Mouse (Mus musculus): ENCODE data around the gene Cul7. TPM values are rescaled to one million over a fixed set of nuclear protein-coding genes. Genes with fewer than 3 reads are reported as not detected.

Gene Cul7
- polyA plus RNA-seq (2012; ENCODE audit: low replicate concordance) = 3.1 and 12.3 TPM in 2 replicates

DNA sequence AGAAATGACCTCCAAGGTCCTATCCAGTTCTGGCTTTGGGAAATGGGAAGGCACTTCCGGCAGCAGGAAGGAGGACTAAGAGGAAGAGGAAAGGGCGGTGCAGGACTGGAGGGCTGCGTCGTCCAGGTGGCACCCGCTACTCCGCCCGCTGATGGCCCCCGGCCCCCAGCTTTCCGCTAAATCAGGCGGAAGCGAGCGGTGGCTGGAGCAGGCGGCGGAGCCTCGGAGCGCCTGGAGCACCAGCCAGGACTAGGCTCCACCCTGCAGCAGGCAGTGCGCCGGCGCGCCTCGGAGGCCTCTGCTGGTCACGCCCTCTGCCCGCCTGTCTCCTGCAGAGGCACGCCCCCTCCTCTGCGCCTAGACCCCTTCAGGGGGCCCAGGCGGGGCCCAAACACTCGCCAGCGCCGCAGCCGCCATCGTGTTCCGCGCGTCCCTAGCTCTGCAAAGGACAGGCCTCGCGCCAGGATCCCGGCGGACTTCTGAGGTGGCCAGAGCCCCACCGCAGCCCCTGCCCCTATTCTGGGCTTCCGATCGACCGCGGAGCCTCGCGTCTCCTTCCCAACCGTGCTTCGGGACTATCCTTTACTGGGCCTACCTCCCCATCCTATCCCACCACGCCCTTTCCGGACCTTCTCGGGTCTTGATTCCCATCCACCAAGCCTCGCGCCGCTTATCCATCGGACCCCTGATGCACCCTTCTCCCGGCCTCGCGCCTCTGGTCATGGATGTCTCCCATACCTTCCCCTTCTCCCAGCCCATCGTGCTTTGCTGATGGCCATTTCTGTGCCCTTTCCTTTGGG is at the start of gene Cul7:
TSS of gene Cul7 (plus strand) at position 106 of the 800 bp plus-strand sequence.

DNA sequence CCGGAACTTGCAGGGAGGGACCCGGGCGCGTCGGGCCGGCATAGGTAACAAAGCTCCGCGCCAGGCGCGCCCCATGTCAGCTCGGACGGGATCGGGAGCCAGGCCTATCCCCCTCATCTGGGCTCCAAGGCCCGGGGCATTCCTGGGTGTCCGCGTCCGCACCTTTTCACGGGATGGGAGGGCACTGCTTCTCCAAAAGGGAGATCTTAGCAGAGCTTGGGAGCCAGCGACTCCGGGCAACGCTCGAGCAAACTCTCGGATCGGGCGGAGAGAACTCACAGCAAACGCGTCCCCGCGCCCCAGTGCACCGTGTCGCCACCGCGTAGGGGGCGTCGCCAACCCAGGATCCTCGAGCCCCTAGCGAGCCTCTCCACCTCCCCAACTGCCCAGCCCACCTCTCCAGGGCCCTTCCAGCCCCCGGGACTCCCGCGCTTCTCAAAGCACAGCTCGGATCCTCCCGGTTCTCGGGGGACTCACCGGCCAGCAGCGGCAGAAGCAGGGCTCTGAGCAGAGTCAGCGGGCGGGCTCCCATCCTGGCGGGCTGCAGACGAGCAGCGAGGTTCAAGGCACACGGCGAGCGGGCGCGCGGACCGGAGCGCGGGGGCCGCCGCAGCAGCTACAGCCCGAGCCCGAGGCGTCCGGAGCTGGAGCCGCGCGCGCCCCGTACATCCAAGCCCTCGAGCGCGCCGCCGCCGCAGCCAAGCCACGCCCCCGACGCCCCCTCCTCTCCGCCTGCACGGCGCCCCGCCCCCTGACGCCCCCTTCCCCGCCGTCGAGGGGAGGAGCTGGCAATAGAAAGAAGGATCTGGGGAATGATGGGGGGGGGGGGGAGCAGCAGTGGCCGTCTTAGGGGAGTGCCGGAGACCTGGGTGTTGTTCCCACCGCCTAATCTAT is 21.1 kb upstream of the Cul7 start, which contains the start of gene Ptk7:
TSS of gene Ptk7 (minus strand) at position 714 of the 894 bp plus-strand sequence.

DNA sequence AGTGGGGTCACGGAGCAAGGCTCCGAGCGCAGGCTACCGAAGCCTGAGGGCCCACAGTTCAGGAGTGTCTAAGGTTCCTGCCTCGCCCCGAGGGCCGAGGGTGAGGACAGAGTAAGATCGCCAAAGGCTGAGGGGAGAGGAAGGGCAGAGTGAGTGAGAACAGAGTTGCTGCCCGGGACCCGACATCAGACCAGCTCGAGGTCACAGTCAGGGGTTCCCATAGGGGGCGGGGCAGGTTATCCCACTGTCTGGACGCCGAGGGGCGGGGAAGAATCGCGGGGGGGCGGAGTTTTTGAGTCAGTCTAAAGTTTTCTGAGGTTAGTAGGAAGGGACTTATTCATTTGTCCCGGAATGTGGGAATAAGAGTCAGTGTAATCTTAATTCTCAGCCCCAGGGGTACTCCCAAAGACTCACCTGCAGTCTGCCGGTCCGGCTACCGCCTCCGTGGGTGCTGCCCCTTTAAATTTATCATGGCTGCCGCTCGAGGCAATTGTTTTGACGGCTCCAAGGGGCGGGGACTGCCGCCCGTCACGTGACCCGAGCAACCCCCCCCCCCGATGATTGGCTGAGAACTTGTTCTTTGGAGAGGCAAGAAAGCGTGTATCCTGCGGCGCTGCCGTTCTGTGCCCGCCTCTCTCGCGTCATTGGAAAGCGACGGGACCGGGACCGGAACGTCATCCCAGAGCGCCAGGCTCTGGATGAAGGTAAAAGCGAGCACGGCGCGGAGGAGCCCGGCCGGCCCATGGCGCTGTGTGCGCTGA is 4.4 kb upstream of the Cul7 start, which contains the start of the genes Klc4 and Mrpl2:
TSS of gene Klc4 (minus strand) at position 462 of the 761 bp plus-strand sequence.
TSS of gene Mrpl2 (plus strand) at position 669 of the 761 bp plus-strand sequence.

DNA sequence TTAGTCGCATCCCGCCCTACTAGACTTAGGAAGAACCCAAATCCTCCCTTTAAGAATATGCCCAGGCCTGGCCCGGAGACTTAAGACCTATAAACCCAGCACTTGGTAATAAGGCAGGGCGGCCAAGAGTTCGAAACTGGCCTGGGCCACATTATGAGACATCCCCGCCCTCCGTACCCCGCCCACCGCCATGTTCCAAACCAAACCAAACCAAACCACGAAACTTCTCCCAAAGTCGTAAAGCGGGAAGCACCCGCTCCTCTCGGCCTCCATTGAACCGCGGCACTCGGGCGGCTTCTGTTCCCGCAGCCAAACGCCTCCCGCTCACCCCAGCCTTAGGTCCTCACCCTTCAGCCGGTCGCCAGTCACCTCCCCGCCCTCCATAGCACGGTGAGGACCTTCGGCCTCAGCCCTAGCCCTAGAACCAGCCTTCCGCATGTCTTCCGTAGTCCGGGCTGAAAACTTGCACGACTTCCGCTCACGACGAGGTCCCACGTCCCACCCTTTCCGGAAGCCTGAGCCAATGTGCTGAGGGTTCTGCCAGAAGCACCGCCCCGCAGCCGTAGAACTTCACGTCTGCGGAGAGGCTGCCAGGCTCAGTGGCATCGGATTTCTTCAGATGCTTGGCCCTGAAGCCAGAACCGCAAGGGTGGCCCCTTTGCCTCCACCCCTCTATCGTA is 23.9 kb downstream of the Cul7 start, which contains the start of gene Rrp36:
TSS of gene Rrp36 (minus strand) at position 503 of the 680 bp plus-strand sequence.

DNA sequence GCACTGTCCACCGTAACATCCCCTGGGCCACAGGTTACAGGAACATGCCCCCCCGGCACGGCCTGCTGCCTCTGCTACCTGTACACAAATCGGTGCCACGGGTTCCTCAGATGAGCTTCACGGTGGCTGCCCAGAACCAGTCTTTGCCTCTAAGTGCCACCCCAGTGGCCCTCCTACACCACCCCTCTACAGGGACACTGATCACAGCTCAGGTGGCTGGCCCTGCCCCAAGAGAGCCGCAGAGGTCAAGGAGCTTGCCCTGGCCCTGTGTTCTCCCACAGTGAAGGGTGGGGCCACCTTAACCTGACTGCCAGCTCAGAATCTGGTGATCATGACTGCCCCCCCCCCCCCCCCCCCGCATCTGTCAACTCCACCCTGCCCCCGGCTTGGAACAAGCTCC is 28.3 kb downstream of the Cul7 start, which contains the start of gene Mea1:
TSS of gene Mea1 (plus strand) at position 378 of the 400 bp plus-strand sequence.

DNA sequence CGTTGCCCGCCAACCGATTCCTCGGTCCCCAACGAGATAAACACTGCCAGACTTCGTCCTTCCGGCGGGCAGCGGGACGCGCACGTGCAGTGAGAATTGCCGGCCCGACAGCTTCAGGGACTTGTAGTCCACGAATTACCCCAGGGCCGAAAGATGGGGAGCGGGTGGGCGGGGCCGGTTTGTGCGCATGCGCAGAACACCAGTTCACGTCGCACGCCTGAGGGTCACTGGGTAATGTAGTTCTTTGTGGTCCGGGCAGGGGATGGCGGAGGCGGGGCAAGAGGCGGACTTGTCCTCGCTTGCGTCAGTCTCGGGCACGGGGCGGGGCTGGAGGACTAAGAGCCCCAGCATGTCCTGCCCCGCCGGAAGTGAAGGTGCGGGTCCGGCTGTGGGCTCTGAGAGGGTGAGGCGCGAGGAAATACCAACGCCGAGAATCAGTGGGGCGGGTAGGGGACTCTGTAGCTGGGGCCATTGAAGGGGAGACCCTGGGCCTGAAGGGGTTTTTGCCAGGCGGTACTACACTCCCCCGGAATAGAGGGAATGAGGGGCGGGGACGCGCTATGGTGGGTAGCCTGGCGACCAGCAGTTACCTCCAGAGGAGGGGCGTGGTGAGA is 30.7 kb downstream of the Cul7 start, which contains the start of gene Klhdc3:
TSS of gene Klhdc3 (minus strand) at position 155 of the 614 bp plus-strand sequence.

DNA sequence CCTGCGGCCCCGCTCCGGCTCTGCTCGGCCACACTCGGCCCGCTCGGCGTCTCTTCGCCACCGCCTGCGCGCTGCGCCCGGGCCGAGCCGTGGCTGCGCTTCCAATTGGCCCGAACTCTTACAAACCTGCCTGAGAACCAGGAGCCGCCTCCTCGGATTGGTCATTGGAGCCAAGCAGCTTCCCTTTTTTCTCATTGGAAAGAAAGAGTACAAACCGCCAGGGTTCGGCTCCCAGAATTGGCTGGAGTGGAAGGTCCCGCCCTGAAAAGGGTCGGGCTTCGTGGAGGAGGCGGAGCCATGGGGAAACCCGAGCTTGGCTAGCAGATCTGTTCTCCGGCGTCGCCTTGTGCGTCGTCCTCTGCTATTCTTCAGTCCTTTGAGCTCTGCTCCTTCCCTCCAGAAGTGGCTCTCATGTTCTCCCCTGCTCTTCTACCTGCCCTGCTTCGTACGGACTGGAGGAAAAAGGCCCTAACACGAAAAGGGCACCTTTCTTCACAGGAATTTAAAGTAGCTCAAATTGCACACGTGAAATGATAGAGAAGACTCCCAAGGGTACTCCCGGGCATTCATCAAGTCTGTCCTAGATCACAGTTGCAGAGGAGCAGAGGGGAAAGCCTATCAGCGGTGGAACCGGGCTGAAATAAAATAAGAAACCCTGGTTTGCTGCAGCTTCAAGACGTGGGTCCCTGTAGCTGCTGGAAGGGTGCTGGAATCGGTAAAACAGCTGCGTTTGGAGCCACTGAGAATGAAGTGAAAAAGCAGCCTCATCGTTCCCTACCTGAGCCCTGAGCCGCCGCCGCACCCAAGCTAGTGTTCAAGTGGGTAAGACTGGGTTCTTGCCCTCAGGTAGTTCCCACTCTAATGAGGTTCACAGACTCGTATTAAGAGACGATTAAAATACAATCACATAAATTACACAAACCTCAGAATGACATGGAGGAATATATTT is 55.0 kb downstream of the Cul7 start, which contains the start of gene Ppp2r5d:
TSS of gene Ppp2r5d (minus strand) at position 225 of the 949 bp plus-strand sequence.

DNA sequence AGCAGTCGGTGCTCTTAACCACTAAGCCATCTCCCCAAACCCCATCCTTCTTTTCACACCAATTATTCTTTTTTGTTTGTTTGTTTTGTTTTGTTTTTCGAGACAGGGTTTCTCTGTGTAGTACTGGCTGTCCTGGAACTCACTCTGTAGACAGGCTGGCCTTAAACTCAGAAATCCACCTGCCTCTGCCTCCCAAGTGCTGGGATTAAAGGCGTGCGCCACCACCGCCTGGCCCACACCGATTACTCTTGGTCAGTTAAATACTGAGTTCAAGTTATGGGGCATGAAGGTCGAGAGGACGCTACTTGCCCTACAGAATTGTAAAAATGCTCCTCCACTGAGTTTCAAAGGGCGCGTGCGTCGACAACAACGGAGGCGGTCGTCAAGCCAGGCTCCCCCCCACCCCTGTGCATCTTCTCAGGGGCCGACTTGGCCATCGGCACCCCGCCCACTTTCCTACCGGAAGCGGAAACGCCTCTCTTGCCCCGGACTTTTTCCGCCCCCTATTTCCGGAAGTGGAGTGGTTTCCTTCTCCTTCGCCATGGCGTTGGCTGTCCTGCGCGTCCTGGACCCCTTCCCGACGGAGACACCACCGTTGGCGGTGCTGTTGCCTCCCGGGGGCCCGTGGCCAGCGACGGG is 60.9 kb downstream of the Cul7 start, which contains the start of gene Pex6:
TSS of gene Pex6 (plus strand) at position 505 of the 639 bp plus-strand sequence.

Other genes with a start within 250 kb of the Cul7 start
- gene Crip3, start 221.4 kb upstream of the Cul7 start, polyA plus RNA-seq (2012; ENCODE audit: low replicate concordance) = 1.0 TPM in 1 of 2 replicates, not detected in the other
- gene Slc22a7, start 211.9 kb upstream of the Cul7 start, polyA plus RNA-seq (2012; ENCODE audit: low replicate concordance) = not detected in 2 replicates
- gene Ttbk1, start 162.7 kb upstream of the Cul7 start, polyA plus RNA-seq (2012; ENCODE audit: low replicate concordance) = 0.54 and 1.0 TPM in 2 replicates
- 16.0 and 16.9 TPM in 2 replicates for gene Dnph1, start 153.6 kb upstream of the Cul7 start, polyA plus RNA-seq (2012; ENCODE audit: low replicate concordance)
- gene Cul9, start 103.9 kb upstream of the Cul7 start, polyA plus RNA-seq (2012; ENCODE audit: low replicate concordance) = 2.6 and 4.9 TPM in 2 replicates
- 172 and 177 TPM in 2 replicates for gene Srf, start 94.2 kb upstream of the Cul7 start, polyA plus RNA-seq (2012; ENCODE audit: low replicate concordance)
- gene Ptk7, start 20.8 kb upstream of the Cul7 start, polyA plus RNA-seq (2012; ENCODE audit: low replicate concordance) = 0.66 and 1.9 TPM in 2 replicates
- gene Klc4, start 4.3 kb upstream of the Cul7 start, polyA plus RNA-seq (2012; ENCODE audit: low replicate concordance) = 6.1 and 9.9 TPM in 2 replicates
- 845 and 851 TPM in 2 replicates for gene Mrpl2, start 4.1 kb upstream of the Cul7 start, polyA plus RNA-seq (2012; ENCODE audit: low replicate concordance)
- 7.7 and 14.0 TPM in 2 replicates for gene Rrp36, start 24.0 kb downstream of the Cul7 start, polyA plus RNA-seq (2012; ENCODE audit: low replicate concordance)
- gene Mea1, start 28.5 kb downstream of the Cul7 start, polyA plus RNA-seq (2012; ENCODE audit: low replicate concordance) = 55.5 and 91.8 TPM in 2 replicates
- gene Klhdc3, start 30.6 kb downstream of the Cul7 start, polyA plus RNA-seq (2012; ENCODE audit: low replicate concordance) = 260 and 474 TPM in 2 replicates
- 87.2 and 94.1 TPM in 2 replicates for gene Ppp2r5d, start 54.8 kb downstream of the Cul7 start, polyA plus RNA-seq (2012; ENCODE audit: low replicate concordance)
- 27.7 and 37.0 TPM in 2 replicates for gene Pex6, start 61.1 kb downstream of the Cul7 start, polyA plus RNA-seq (2012; ENCODE audit: low replicate concordance)
- 0.96 TPM in 1 of 2 replicates, not detected in the other for gene Gnmt, start 78.8 kb downstream of the Cul7 start, polyA plus RNA-seq (2012; ENCODE audit: low replicate concordance)
- gene Cnpy3, start 101.9 kb downstream of the Cul7 start, polyA plus RNA-seq (2012; ENCODE audit: low replicate concordance) = 88.2 and 108 TPM in 2 replicates
- 0.23 TPM in 1 of 2 replicates, not detected in the other for gene Ptcra, start 113.4 kb downstream of the Cul7 start, polyA plus RNA-seq (2012; ENCODE audit: low replicate concordance)
- gene 2310039H08Rik, start 122.3 kb downstream of the Cul7 start, polyA plus RNA-seq (2012; ENCODE audit: low replicate concordance) = 108 and 208 TPM in 2 replicates
- 2.0 and 16.9 TPM in 2 replicates for gene Rpl7l1, start 132.3 kb downstream of the Cul7 start, polyA plus RNA-seq (2012; ENCODE audit: low replicate concordance)
- gene Bicral, start 208.1 kb downstream of the Cul7 start, polyA plus RNA-seq (2012; ENCODE audit: low replicate concordance) = 10.2 and 17.7 TPM in 2 replicates
- 23.6 and 27.2 TPM in 2 replicates for gene Tbcc, start 240.3 kb downstream of the Cul7 start, polyA plus RNA-seq (2012; ENCODE audit: low replicate concordance)